Mouse (Mus musculus) liver, embryonic 12.5 days (tissue): ENCODE results near the gene Hspb11. TPM values are rescaled to one million over a fixed set of nuclear protein-coding genes. Genes with fewer than 3 reads are reported as not detected.

Experiments
- ATAC-seq: fragments of 200-750 bp; cut with Nextera tagmentation; 2 replicates; pipeline ENCODE4 v1.8.0; 2017; ENCODE audit warnings: moderate number of reproducible peaks, mild to moderate bottlenecking, moderate library complexity
- H3K27ac ChIP-seq: fragments of 300-500 bp; sonication (generic); 2 replicates; pipeline ENCODE4 v1.5.1; 2016; ENCODE audit warnings: mild to moderate bottlenecking
- H3K27me3 ChIP-seq: fragments of 300-500 bp; sonication (generic); replicated peaks from 2 replicates; pipeline ENCODE4 v1.6.1; 2016; ENCODE audit warnings: mild to moderate bottlenecking, moderate library complexity
- H3K36me3 ChIP-seq: fragments of 300-500 bp; sonication (generic); 2 replicates; pipeline ENCODE4 v1.6.1; 2016; ENCODE audit warnings: mild to moderate bottlenecking, moderate library complexity
- H3K4me1 ChIP-seq: fragments of 300-500 bp; sonication (generic); 2 replicates; pipeline ENCODE4 v1.6.1; 2016
- H3K4me2 ChIP-seq: fragments of 300-500 bp; sonication (generic); 2 replicates; pipeline ENCODE4 v1.6.1; 2016; ENCODE audit warnings: mild to moderate bottlenecking, moderate library complexity
- H3K4me3 ChIP-seq: fragments of 300-500 bp; sonication (generic); 2 replicates; pipeline ENCODE4 v1.5.1; 2016; ENCODE audit warnings: mild to moderate bottlenecking, moderate library complexity
- H3K9ac ChIP-seq: fragments of 300-500 bp; sonication (generic); 2 replicates; pipeline ENCODE4 v1.6.1; 2016; ENCODE audit warnings: mild to moderate bottlenecking, moderate library complexity
- H3K9me3 ChIP-seq: fragments of 300-500 bp; sonication (generic); replicated peaks from 2 replicates; pipeline ENCODE4 v1.6.1; 2016; ENCODE audit warnings: mild to moderate bottlenecking, moderate library complexity
- WGBS: fragments of 180-500 bp; shearing (Covaris S2); methylation state at CpG from one replicate; pipeline ENCODE4 v1.1.7; 2016; ENCODE audit not compliant: insufficient replicate concordance; 5-methylcytosine and 5-hydroxymethylcytosine counted together
- polyA plus RNA-seq: library from polyadenylated mRNA; unstranded; fragments of >200 nt; fragmentation: Nextera tagmentation; extraction: Ambion mirVana; gene quantifications from 2 replicates; pipeline ENCODE4 v1.2.1, GENCODE M21; 2016

The Hspb11 gene
- polyA plus RNA-seq = 9.2 and 10.4 TPM in 2 replicates

DNA sequence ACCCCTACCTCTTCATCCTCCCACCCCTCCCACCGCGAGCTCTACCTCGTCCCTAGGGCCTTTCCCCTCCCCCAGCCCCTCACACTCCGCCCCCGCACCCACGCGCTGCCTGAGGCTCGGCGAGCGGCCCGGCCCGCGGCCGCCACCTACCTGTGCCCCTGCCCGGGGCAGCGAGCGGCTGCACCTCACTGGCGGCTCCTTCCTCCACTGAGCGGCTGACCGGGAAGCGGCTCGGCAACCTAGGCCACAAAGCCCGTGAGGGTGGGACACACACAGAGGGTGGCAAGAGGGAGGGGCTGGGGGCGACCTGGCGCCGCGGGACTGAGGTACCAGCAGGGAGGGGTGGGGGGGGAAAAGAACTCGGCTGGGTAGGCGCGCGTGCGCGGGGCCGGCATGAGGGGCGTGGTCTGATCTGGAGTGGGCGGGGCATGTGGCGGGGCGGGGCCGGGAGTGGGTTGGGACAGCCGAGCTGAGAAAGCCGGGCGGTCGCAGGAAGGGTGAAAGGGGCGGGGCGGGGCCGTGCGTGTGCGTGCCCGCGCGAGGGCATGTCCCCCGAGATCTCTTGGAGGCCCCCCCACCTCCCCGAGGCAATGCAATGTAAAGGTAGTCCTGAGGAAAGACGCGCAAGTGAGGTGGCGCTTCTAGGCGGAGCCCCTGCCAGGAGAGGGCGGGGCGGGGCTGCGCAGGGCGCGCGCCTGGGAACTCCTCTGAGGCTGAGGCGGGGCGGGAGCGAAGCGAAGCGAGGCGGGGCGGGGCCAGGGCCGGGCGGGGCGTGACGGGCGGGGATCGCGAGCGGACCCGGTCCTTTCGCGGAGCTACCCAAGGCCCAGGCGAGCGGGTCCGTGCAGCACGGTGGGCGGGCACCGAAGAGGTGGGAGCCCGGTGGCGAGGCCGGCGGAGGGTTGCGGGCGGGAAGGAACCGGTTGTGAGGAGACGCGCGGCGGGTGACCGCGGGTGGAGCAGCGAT lies at the start of gene Hspb11, which contains the start of gene Lrrc42:
TSS of gene Hspb11 (plus strand) at position 469 of the 967 bp plus-strand sequence.
TSS of gene Lrrc42 (minus strand) at position 408 of the 967 bp plus-strand sequence.
- H3K4me3 ChIP-seq = peak within 1 kb of the TSS; percentile 80
- no peaks in the 10 kb centered on the region for H3K9me3 ChIP-seq
- peak within 1 kb of the TSS; percentile 79 for H3K27ac ChIP-seq
- no peaks in the 10 kb centered on the region for H3K36me3 ChIP-seq
- peaks cover 46% of the 10 kb centered on the region for H3K4me1 ChIP-seq
- peak; percentile 94 for ATAC-seq
- WGBS = under 1% methylated on average over 94 of the region's 101 CpGs
- H3K4me2 ChIP-seq = peak within 1 kb of the TSS; percentile 99
- H3K9ac ChIP-seq = peak within 1 kb of the TSS; percentile 82
- no peaks in the 10 kb centered on the region for H3K27me3 ChIP-seq

DNA sequence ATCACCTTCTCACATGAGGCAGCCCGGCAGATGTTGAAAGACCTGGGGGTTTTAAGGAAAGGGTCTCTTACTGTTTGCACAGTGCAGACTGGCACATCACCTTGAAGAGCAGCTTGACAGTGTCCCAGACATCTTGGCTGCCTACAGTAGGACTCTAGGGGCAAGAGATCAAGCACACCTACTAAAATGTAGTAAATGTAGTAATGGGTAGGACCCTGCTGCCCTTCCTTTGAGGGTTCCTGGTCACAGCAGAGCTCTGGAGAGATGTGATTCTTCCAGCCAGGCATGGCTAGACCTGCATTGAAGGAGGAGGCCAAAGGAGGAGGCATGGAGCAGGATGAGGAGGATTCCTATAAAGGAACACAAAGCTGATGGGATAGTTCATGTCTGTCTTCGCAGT lies 46.4 kb upstream of the Hspb11 start:
- 91% methylated on average over 2 of the region's 2 CpGs for WGBS
- H3K27me3 ChIP-seq = no peaks in the 10 kb centered on the region
- no peaks in the 10 kb centered on the region for H3K9me3 ChIP-seq
- H3K36me3 ChIP-seq = peaks cover 61% of the 10 kb centered on the region
- H3K4me1 ChIP-seq = peaks cover 21% of the 10 kb centered on the region
- H3K4me2 ChIP-seq = no peak overlapping the region
- H3K27ac ChIP-seq = no peak overlapping the region
- ATAC-seq = no peak
- no peak overlapping the region for H3K9ac ChIP-seq
- H3K4me3 ChIP-seq = no peak overlapping the region

DNA sequence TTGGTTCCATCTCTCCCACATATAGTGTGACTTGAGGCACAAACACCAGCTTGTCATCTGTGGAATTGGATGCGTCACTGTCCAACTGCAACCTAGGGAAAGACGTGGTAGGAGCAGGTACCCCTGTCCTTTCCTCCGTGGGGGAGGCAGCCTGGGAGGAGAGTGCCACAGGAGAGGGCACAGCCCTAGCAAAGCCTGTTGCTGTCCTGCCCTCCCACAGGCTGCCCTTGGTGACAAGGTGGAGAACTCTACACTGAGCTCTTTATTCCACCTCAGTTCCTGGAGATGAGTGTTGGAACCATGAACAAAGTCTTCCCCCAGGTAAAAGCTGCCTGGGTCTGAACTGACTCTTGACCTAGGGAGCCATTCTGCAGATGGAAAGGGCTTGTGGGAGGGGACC lies 44.5 kb upstream of the Hspb11 start, which contains the start of gene Ldlrad1:
TSS of gene Ldlrad1 (plus strand) at position 301 of the 400 bp plus-strand sequence.
- Histone ChIP-seq H3K4me3 (no peak within 1 kb of the TSS), H3K4me1 (peaks cover 24% of the 10 kb centered on the region), H3K9me3 (no peaks in the 10 kb centered on the region), H3K36me3 (peaks cover 42% of the 10 kb centered on the region), H3K9ac (no peak within 1 kb of the TSS), H3K4me2 (no peak within 1 kb of the TSS), H3K27ac (no peak within 1 kb of the TSS), H3K27me3 (no peaks in the 10 kb centered on the region)
- 73% methylated on average over 3 of the region's 3 CpGs for WGBS
- no peak for ATAC-seq

DNA sequence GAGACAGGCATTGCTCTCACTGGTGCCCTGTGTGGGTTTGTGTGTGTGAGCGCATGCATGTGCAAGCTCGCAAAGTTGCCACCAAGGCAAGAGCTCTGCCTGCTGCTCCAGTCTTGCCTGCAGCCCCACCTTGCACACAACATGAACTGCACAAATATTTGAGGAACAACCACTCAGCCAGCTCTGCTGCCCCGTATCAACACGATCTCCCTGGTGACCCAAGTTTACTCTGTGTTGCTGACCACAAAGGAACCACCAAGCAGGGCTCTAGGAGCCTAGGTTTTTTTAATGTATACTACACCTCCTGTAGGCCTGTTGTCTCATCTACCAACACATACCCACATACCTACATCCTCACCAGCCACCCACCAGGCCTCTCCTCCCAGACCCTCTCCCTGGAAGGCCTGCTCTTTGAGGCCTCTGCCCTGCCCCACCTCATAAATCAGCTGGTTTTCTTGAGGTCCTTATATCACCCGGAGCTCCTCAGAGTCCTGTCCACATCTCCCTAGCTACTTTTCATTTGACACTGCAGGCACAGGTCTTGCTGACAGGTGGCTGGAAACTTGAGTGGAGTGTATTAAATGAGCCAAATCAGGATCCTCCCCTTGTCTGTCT lies 42.8 kb upstream of the Hspb11 start:
- no peak for ATAC-seq
- no peak overlapping the region for H3K4me2 ChIP-seq
- H3K27ac ChIP-seq = 0 out of 2 replicates have a peak overlapping the region, but pooled peaks have one; percentile 21

DNA sequence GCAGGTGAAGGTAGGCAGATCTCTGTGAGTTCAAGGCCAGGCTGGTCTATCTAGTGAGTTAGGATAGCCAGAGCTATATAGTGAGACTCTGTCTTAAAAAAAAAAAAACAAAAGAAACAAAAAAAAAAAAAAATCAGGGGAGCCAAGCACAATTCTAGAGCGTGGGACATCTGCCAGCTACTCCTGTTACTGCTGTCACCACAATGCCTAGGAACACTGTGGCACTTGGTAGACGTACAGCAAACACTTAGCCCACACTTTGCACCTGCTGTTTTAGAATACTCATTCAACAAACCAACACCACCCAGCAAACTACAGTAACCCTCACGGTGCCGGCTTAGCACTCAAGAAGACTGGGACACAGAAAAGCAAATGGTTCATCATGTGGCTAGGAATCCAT lies 41.9 kb upstream of the Hspb11 start:
- 72% methylated on average over 4 of the region's 4 CpGs for WGBS
- Histone ChIP-seq H3K4me1 (peaks cover 29% of the 10 kb centered on the region), H3K4me2 (no peak overlapping the region)

More for the DNA sequence above, 42.8 kb upstream of the Hspb11 start:
- Histone ChIP-seq H3K9me3 (no peaks in the 10 kb centered on the region), H3K4me3 (no peak overlapping the region), H3K36me3 (peaks cover 25% of the 10 kb centered on the region), H3K9ac (no peak overlapping the region), H3K4me1 (peaks cover 24% of the 10 kb centered on the region), H3K27me3 (no peaks in the 10 kb centered on the region)
- WGBS = 35% methylated on average over 5 of the region's 5 CpGs

DNA sequence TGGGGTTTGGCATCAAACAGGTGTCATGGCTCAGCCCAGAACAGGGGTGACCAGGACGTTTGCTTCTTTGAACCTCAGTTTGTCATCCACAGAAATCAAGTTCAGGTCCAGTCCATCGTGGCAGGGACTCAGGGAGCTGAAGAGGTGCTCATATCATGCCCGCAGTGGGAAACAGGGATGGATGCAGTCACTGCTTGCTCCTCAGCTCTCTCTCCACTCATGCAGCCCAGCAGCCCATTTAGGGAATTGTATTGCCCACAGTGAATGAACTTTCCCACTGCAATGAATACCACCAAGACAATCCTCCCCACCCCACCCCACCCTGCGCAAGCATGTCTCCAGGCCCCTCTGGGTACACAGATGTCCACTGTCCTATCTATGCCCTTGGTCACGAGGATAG lies 41.5 kb upstream of the Hspb11 start:
- 71% methylated on average over 5 of the region's 5 CpGs for WGBS

More for the DNA sequence above, 41.9 kb upstream of the Hspb11 start:
- Histone ChIP-seq H3K9me3 (no peaks in the 10 kb centered on the region), H3K27ac (no peak overlapping the region), H3K36me3 (peaks cover 18% of the 10 kb centered on the region), H3K27me3 (no peaks in the 10 kb centered on the region), H3K4me3 (no peak overlapping the region), H3K9ac (no peak overlapping the region)
- ATAC-seq = no peak

DNA sequence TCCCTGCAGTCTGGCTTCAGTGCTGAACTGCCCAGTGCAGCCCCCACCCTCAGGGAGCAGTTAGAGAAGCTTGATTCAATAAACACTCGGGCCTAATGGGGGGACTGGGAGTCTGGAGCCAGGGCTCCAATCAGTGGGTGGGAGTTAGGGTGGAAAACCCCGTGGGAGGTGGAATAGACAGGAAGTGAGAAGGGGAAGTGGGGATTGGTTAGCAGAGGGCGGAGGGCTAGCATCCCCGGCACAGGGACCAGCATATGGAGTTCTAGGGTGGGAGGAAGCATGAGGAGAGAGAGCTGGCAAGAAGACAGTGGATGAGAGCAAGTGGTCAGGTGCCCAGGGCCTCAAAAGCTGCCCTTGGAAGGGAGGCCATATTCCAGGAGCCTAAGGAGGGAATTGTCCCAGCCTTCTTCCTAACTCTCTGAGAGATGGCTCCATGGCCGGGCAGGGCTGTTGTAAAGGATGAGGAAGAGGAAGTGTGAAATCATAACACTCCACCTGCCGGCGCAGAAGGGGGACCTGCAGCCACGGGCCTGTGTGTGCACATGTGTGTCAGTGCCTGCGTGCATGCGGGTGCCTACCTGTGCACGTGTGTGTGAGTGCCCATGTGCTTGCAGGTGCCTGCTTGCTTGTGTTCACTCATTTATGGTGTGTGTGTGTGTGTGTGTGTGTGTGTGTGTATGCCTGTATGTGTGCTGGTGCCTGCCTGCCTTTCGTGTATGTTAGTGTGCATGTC lies 39.9 kb upstream of the Hspb11 start:
- ATAC-seq = no peak
- no peaks in the 10 kb centered on the region for H3K27me3 ChIP-seq
- peaks cover 49% of the 10 kb centered on the region for H3K4me1 ChIP-seq
- no peak overlapping the region for H3K27ac ChIP-seq
- no peak overlapping the region for H3K4me2 ChIP-seq
- no peaks in the 10 kb centered on the region for H3K9me3 ChIP-seq
- WGBS = 51% methylated on average over 12 of the region's 12 CpGs
- H3K9ac ChIP-seq = no peak overlapping the region
- no peak overlapping the region for H3K4me3 ChIP-seq
- peaks cover 3% of the 10 kb centered on the region; the same call in 1 of the 2 replicates for H3K36me3 ChIP-seq

More for the DNA sequence above, 41.5 kb upstream of the Hspb11 start:
- peaks cover 14% of the 10 kb centered on the region for H3K36me3 ChIP-seq
- no peak overlapping the region for H3K4me2 ChIP-seq
- H3K9ac ChIP-seq = no peak overlapping the region
- no peaks in the 10 kb centered on the region for H3K27me3 ChIP-seq
- H3K27ac ChIP-seq = no peak overlapping the region
- no peak for ATAC-seq
- no peak overlapping the region for H3K4me3 ChIP-seq
- peaks cover 34% of the 10 kb centered on the region for H3K4me1 ChIP-seq
- no peaks in the 10 kb centered on the region for H3K9me3 ChIP-seq

DNA sequence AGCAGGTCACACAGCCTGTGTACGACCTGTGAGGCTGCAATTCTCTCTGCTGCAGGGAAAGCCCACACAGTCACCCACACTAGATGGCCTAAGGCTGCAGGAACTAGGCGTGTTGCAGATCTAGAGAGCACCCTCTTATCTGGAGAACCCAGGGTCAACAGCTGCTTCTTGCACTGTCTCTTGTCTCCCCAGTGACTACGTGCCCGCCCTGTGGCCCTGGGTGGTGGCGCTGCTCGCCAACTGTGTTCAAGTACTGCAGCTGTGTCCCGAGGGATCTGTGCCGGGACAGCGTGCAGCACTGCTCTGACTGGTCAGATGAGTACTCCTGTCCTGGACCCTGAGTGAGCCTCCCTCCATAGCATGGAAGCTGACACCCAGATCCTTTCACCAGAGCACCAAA lies 35.8 kb upstream of the Hspb11 start:
- Histone ChIP-seq H3K4me1 (peaks cover 53% of the 10 kb centered on the region), H3K36me3 (no peaks in the 10 kb centered on the region), H3K27me3 (no peaks in the 10 kb centered on the region), H3K4me2 (peak overlapping the region; percentile 61), H3K9me3 (no peaks in the 10 kb centered on the region), H3K4me3 (peak overlapping the region; percentile 9; the same call in 1 of the 2 replicates), H3K27ac (peak overlapping the region; percentile 84), H3K9ac (peak overlapping the region; percentile 52)
- 24% methylated on average over 9 of the region's 9 CpGs for WGBS
- peak; percentile 99 for ATAC-seq

DNA sequence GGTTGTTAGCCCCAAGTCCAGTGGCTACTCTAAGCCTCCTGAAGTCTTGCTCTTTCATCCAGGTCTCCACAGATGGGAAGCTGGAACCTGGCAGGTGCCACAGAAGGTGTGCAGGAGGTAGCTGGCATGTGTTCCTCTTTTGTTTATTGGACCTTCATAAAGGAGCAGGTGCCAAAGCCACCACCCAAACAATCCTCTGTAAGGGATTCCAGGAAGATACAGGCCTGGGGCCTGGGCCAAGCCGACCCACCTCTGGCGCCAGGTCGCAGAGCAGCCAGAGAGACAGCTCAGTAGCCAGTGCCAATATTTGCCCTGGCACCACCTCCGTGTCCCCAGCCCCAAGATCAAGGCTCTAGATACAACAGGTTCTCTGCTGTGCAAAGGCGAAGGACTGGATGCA lies 31.9 kb upstream of the Hspb11 start:
- Histone ChIP-seq H3K4me2 (no peak overlapping the region), H3K9me3 (no peaks in the 10 kb centered on the region), H3K27ac (no peak overlapping the region), H3K27me3 (no peaks in the 10 kb centered on the region), H3K4me1 (peaks cover 48% of the 10 kb centered on the region), H3K36me3 (no peaks in the 10 kb centered on the region), H3K4me3 (no peak overlapping the region), H3K9ac (no peak overlapping the region)
- 82% methylated on average over 5 of the region's 5 CpGs for WGBS
- no peak for ATAC-seq

DNA sequence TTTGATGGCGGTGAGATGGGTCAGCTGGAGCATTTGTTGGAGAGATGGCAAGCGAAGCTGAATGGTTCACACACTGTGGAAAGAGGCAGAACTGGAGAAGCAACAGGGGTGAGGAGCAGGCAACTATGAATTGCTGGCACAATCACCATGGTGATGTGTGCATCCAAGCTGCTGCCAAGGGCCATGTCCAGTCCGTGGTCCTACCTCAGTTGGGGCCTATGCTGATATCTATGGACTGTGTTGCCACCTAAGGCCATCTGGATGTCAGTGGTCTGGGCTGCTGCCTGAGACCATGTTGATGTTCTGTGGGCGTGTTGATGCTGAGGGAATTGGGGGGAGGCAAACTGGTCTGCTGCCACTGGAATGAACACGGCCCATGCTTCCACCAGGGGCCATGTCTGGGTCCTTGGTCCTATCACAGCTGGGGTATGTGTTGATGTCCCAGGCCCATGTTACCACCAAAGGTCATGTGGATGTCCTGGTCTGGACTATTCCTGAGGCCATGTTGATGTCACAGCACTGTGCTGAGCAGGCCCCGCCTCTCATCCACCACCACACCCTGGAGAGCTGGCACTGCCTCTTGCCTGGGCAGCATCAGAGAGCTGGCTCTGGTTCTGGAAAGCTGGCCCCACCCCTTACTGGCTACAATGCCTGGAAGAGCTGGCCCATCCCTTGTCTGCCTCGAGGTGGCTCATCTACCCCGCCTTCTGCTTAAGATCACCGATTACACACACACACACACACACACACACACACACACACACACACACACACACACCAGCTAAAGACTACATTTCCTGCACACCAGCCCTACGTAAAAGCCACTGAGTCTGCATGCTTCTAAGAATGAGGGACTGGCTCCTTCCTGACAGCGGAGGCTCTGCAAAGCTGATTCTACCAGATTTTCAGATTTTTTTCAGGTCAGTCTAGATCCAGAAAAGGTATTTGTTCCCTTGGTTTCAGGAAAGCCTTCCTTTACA lies 29.9 kb upstream of the Hspb11 start:
- ATAC-seq = peak; percentile 53; the same call in 1 of the 2 replicates
- Histone ChIP-seq H3K4me1 (peaks cover 28% of the 10 kb centered on the region), H3K4me3 (no peak overlapping the region), H3K27ac (no peak overlapping the region), H3K9ac (no peak overlapping the region), H3K9me3 (no peaks in the 10 kb centered on the region), H3K36me3 (no peaks in the 10 kb centered on the region), H3K27me3 (no peaks in the 10 kb centered on the region), H3K4me2 (no peak overlapping the region)
- 67% methylated on average over 11 of the region's 11 CpGs for WGBS

DNA sequence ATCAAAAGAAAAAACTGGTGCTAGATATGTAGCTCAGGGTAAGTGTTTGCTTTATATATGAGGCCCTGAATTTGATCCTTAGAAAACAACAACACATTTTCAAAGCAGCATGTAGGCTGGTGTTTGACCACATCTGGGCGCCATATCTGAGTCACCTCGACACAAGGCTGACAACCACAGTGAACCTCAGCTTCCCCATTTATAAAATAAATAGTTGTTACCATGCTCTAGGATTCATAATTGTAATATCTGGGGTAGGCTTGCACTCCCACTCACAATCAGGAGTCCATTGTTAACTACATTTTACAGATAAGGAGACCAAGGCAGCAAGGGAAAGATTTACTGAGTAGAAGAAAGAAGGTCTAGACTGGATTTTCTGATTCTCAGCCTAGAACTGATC lies 27.1 kb upstream of the Hspb11 start:
- Histone ChIP-seq H3K27ac (no peak overlapping the region), H3K4me1 (peaks cover 15% of the 10 kb centered on the region), H3K27me3 (no peaks in the 10 kb centered on the region), H3K4me2 (no peak overlapping the region), H3K9ac (no peak overlapping the region), H3K9me3 (no peaks in the 10 kb centered on the region), H3K36me3 (no peaks in the 10 kb centered on the region), H3K4me3 (no peak overlapping the region)
- WGBS = 45% methylated on average over 2 of the region's 2 CpGs
- ATAC-seq = no peak
